In genomic region chr4:124894508-124895428, GRCm38 (mm10) we compare ENCODE assay signal across 9 mouse cellular contexts. TPM values are rescaled to one million over a fixed set of nuclear protein-coding genes. Genes with fewer than 3 reads are reported as not detected.
DNase-seq lines count a peak whose midpoint lies in the region; ATAC-seq and TF ChIP-seq lines count a peak whose summit lies in the region.
"Had no signal": no experiment of that assay in that cellular context is flagged by ENCODE, and none has a peak within 500 bp of the region (broad histone marks: within the 10 kb centered on the region; RNA-seq: fewer than 3 reads in every experiment).

No protein-coding gene starts in this region.

- H3K9me3 ChIP-seq in lung, embryonic 14.5 days (ENCODE audit: low read depth, low read length) = no peaks in the 10 kb centered on the region
- H3K9me3 ChIP-seq in hindbrain, embryonic 11.5 days (ENCODE audit: control insufficient read depth, low read length) = no peaks in the 10 kb centered on the region
- no peaks in the 10 kb centered on the region for H3K9me3 ChIP-seq in liver, embryonic 13.5 days (replicated peaks)

- no peaks in the 10 kb centered on the region for H3K4me1 ChIP-seq in lung, embryonic 14.5 days (ENCODE audit: insufficient read depth)
- peaks cover 8% of the 10 kb centered on the region for H3K4me1 ChIP-seq in hindbrain, embryonic 11.5 days (replicated peaks; ENCODE audit: control insufficient read depth, insufficient read depth, low read length)
- H3K4me1 ChIP-seq in liver, embryonic 13.5 days (replicated peaks) = peaks cover 12% of the 10 kb centered on the region

- H3K4me3 ChIP-seq in lung, embryonic 14.5 days (ENCODE audit: low read depth, low read length) = peak overlapping the region; percentile 35
- H3K4me3 ChIP-seq in hindbrain, embryonic 11.5 days (ENCODE audit: low read depth, low read length) = peak overlapping the region; percentile 37
- H3K4me3 ChIP-seq in liver, embryonic 13.5 days (replicated peaks) = peak overlapping the region; percentile 43

- 2% methylated on average over 83 of the region's 83 CpGs for WGBS in lung, embryonic 14.5 days
- 2% methylated on average over 82 of the region's 83 CpGs for WGBS in hindbrain, embryonic 11.5 days
- WGBS in liver, embryonic 13.5 days (ENCODE audit: insufficient replicate concordance) = 3% methylated on average over 83 of the region's 83 CpGs

- TF ChIP-seq CTCF in lung, embryonic 14.5 days (IDR thresholded peaks at IDR 0.05; ENCODE audit: low read depth) = no peak

- H3K9ac ChIP-seq in lung, embryonic 14.5 days = no peak overlapping the region
- peak overlapping the region; percentile 52; the same call in 1 of the 2 replicates for H3K9ac ChIP-seq in hindbrain, embryonic 11.5 days (ENCODE audit: low read depth, low read length)
- H3K9ac ChIP-seq in liver, embryonic 13.5 days = no peak overlapping the region

- H3K27ac ChIP-seq in lung, embryonic 14.5 days (ENCODE audit: low read depth) = no peak overlapping the region
- H3K27ac ChIP-seq in hindbrain, embryonic 11.5 days (ENCODE audit: low read depth, low read length) = no peak overlapping the region
- H3K27ac ChIP-seq in liver, embryonic 13.5 days = no peak overlapping the region
- H3K27ac ChIP-seq: macrophage had no signal

- DNase-seq in lung, embryonic 14.5 days = peak; percentile 20
- no peak for DNase-seq in lung, postnatal 10 days
- peak; percentile 72 to 78 for DNase-seq in cerebellum, postnatal 14 days
- DNase-seq in hindbrain, embryonic 11.5 days (ENCODE audit: low spot score) = peak; percentile 46
- DNase-seq in liver, embryonic 13.5 days = no peak
- peak; percentile 86 for DNase-seq in right cerebral cortex, postnatal 25 days
- no peak for DNase-seq in thymus, postnatal 14 days

- no peak for ATAC-seq in lung, embryonic 14.5 days (ENCODE audit: insufficient read depth)
- peak; percentile 59 for ATAC-seq in hindbrain, embryonic 11.5 days (ENCODE audit: low FRiP score)
- ATAC-seq in liver, embryonic 13.5 days (ENCODE audit: low read depth) = no peak
- ATAC-seq in activated CD4-positive, CD25-positive, alpha-beta regulatory T cell, adult 4 months = no peak

- peak overlapping the region; percentile 62 for H3K4me2 ChIP-seq in lung, embryonic 14.5 days
- peak overlapping the region; percentile 84 for H3K4me2 ChIP-seq in hindbrain, embryonic 11.5 days (replicated peaks; ENCODE audit: low read depth, low read length)
- peak overlapping the region; percentile 52 for H3K4me2 ChIP-seq in liver, embryonic 13.5 days

- peaks cover 61% of the 10 kb centered on the region for H3K27me3 ChIP-seq in lung, embryonic 14.5 days (ENCODE audit: insufficient read depth, low read length)
- peaks cover 36% of the 10 kb centered on the region for H3K27me3 ChIP-seq in hindbrain, embryonic 11.5 days (ENCODE audit: control insufficient read depth, insufficient read depth, low read length)
- peaks cover 86% of the 10 kb centered on the region for H3K27me3 ChIP-seq in liver, embryonic 13.5 days

- H3K36me3 ChIP-seq in lung, embryonic 14.5 days (ENCODE audit: insufficient read depth) = no peaks in the 10 kb centered on the region
- no peaks in the 10 kb centered on the region for H3K36me3 ChIP-seq in hindbrain, embryonic 11.5 days (ENCODE audit: control insufficient read depth, insufficient read depth, low read length)
- H3K36me3 ChIP-seq in liver, embryonic 13.5 days = no peaks in the 10 kb centered on the region

RNA-seq across cellular contexts. Expression of gene Epha10, which starts 14.1 kb away (rescaled TPM):
- polyA plus RNA-seq in lung, embryonic 14.5 days (2014; fragmentation: Nextera tagmentation; extraction: Ambion mirVana) = 0.04 TPM in 1 of 2 replicates, not detected in the other
- 4.4 and 7.4 TPM in 2 replicates for polyA plus RNA-seq in hindbrain, embryonic 11.5 days (2014; fragmentation: Nextera tagmentation; extraction: Ambion mirVana)
- polyA plus RNA-seq in liver, embryonic 13.5 days (2015; fragmentation: Nextera tagmentation; extraction: Ambion mirVana) = not detected in 2 replicates
- under 1 TPM in 1 of 2 experiments, not detected in 1; 0.30 TPM for polyA plus RNA-seq in activated CD4-positive, CD25-positive, alpha-beta regulatory T cell, adult 4 months (2017; shearing (Covaris generic))
- polyA plus RNA-seq: macrophage had no signal

RNA-seq across cellular contexts. Expression of gene Maneal, which starts 32.8 kb away (rescaled TPM):
- 0.61 and 0.82 TPM in 2 replicates for polyA plus RNA-seq in lung, embryonic 14.5 days (2014; fragmentation: Nextera tagmentation; extraction: Ambion mirVana)
- 10.0 and 10.3 TPM in 2 replicates for polyA plus RNA-seq in hindbrain, embryonic 11.5 days (2014; fragmentation: Nextera tagmentation; extraction: Ambion mirVana)
- 0.03 and 0.05 TPM in 2 replicates for polyA plus RNA-seq in liver, embryonic 13.5 days (2015; fragmentation: Nextera tagmentation; extraction: Ambion mirVana)
- under 1 TPM; 0.17 to 0.20 TPM for polyA plus RNA-seq in activated CD4-positive, CD25-positive, alpha-beta regulatory T cell, adult 4 months (2017; shearing (Covaris generic))

RNA-seq across cellular contexts. Expression of gene 9930104L06Rik, which starts 42.1 kb away (rescaled TPM):
- polyA plus RNA-seq in lung, embryonic 14.5 days (2014; fragmentation: Nextera tagmentation; extraction: Ambion mirVana) = 3.6 and 3.9 TPM in 2 replicates
- 4.2 and 5.5 TPM in 2 replicates for polyA plus RNA-seq in hindbrain, embryonic 11.5 days (2014; fragmentation: Nextera tagmentation; extraction: Ambion mirVana)
- polyA plus RNA-seq in liver, embryonic 13.5 days (2015; fragmentation: Nextera tagmentation; extraction: Ambion mirVana) = 6.6 and 7.6 TPM in 2 replicates
- 1 to 10 TPM; 6.9 to 8.9 TPM for polyA plus RNA-seq in activated CD4-positive, CD25-positive, alpha-beta regulatory T cell, adult 4 months (2017; shearing (Covaris generic))

RNA-seq across cellular contexts. Expression of gene 1110065P20Rik, which starts 43.8 kb away (rescaled TPM):
- 60.0 and 62.7 TPM in 2 replicates for polyA plus RNA-seq in lung, embryonic 14.5 days (2014; fragmentation: Nextera tagmentation; extraction: Ambion mirVana)
- 55.0 and 55.9 TPM in 2 replicates for polyA plus RNA-seq in hindbrain, embryonic 11.5 days (2014; fragmentation: Nextera tagmentation; extraction: Ambion mirVana)
- polyA plus RNA-seq in liver, embryonic 13.5 days (2015; fragmentation: Nextera tagmentation; extraction: Ambion mirVana) = 12.1 and 15.3 TPM in 2 replicates
- 1 to 10 TPM; 3.9 to 8.0 TPM for polyA plus RNA-seq in activated CD4-positive, CD25-positive, alpha-beta regulatory T cell, adult 4 months (2017; shearing (Covaris generic))

RNA-seq across cellular contexts. Expression of gene Yrdc, which starts 44.3 kb away (rescaled TPM):
- polyA plus RNA-seq in lung, embryonic 14.5 days (2014; fragmentation: Nextera tagmentation; extraction: Ambion mirVana) = 42.4 and 44.7 TPM in 2 replicates
- 44.0 and 50.8 TPM in 2 replicates for polyA plus RNA-seq in hindbrain, embryonic 11.5 days (2014; fragmentation: Nextera tagmentation; extraction: Ambion mirVana)
- 20.0 and 23.2 TPM in 2 replicates for polyA plus RNA-seq in liver, embryonic 13.5 days (2015; fragmentation: Nextera tagmentation; extraction: Ambion mirVana)
- polyA plus RNA-seq in activated CD4-positive, CD25-positive, alpha-beta regulatory T cell, adult 4 months (2017; shearing (Covaris generic)) = 1 to 10 TPM; 4.4 to 6.2 TPM

Comparison
In these comparisons a context has a peak if more than half of its experiments do, and no peak if none do; other contexts are left out.
1. DNase-seq: peak in lung, embryonic 14.5 days (single experiment), cerebellum, postnatal 14 days (2 of 2), hindbrain, embryonic 11.5 days (single experiment) and right cerebral cortex, postnatal 25 days (single experiment); none in lung, postnatal 10 days (single experiment), liver, embryonic 13.5 days (single experiment) and thymus, postnatal 14 days (single experiment).
2. Peak in every context shown above with its lines, with median percentiles within 50 percentile points of each other: H3K4me2 ChIP-seq and H3K4me3 ChIP-seq.